Mouse (Mus musculus): Measurements from ENCODE around the gene Phlpp1. TPM values are rescaled to one million over a fixed set of nuclear protein-coding genes. Genes with fewer than 3 reads are reported as not detected.

Gene Phlpp1
- polyA plus RNA-seq, 1 experiment: 7.6 TPM

GRCm38 (mm10) chr1:106204350-106204749 lies 32.8 kb downstream of the Phlpp1 start:
- Histone ChIP-seq H3K4me1 (ENCODE audit: control insufficient read depth, insufficient read depth, low read length) (peaks cover 9% of the 10 kb centered on the region), H3K27ac (ENCODE audit: insufficient read depth, low read depth, low read length) (no peak overlapping the region), H3K4me3 (ENCODE audit: insufficient read depth, low read length) (no peak overlapping the region)
- no peak for TF ChIP-seq CTCF (IDR thresholded peaks at IDR 0.05; ENCODE audit: low read depth, low read length)
- no peak for TF ChIP-seq POLR2A (IDR thresholded peaks at IDR 0.05; ENCODE audit: borderline replicate concordance, low read depth, low read length)

DNA sequence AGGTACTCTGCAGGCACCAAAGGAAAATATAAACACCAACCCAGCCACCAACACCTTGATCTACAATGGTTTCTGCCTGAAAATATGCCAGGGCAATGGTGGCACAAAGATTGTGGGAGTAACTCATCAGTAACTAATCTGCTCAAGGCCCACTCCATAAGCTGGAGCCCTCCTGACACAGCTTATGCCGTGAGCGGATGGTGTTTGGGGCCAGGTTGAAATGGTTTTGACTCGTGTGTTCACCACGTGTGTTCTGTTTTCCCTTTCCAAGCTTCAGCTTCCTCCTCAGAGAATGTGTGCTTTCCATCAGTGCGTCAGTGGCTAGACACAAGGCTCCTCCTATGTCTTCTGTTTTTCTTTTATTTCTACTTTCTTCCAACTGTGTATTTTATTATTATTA lies 37.0 kb downstream of the Phlpp1 start:
- no peak overlapping the region for H3K4me3 ChIP-seq (ENCODE audit: insufficient read depth, low read length)

DNA sequence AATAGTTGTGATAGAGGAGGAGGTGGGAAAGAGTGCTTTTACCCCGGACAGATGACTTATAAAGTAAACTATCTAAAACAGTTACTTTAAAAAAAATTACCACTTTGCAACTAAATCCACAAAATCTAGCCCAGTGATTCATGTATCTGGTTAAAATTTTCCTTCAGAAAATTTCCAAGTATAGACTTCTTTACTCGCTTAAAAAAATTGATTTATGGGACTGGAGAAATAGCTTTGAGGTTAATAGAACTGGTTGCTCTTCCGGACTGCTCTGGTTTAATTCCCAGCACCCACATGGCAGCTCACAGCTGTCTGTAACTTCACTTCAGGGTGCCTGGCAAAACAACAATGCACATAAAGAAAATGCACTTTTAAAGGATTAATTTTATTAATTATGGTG lies 38.9 kb downstream of the Phlpp1 start:
- H3K27ac ChIP-seq (ENCODE audit: insufficient read depth, low read depth, low read length): no peak overlapping the region

More for the DNA sequence above, 37.0 kb downstream of the Phlpp1 start:
- Histone ChIP-seq H3K4me1 (ENCODE audit: control insufficient read depth, insufficient read depth, low read length) (peaks cover 15% of the 10 kb centered on the region), H3K27ac (ENCODE audit: insufficient read depth, low read depth, low read length) (no peak overlapping the region)
- TF ChIP-seq POLR2A (IDR thresholded peaks at IDR 0.05; ENCODE audit: borderline replicate concordance, low read depth, low read length) (no peak), CTCF (IDR thresholded peaks at IDR 0.05; ENCODE audit: low read depth, low read length) (no peak)

DNA sequence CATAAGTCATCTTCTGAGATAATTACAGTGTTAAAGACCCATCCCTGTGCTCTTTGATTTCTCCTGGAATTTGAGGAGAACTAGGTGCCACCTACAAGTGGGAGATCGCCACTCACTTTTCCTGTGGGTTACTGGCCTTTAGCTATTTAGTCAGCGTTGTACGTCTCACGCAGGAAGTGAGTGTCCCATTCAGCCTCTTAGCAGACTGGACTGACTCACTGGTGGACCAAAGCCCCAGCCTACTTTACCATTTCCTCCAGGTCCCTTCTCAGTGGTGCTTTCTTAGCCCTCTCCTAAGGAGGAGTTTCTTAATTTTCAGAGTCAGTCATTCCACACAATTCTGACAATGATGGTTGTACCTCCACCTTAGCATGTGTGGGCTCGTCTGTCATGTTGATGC lies 39.6 kb downstream of the Phlpp1 start:
- Histone ChIP-seq H3K4me1 (ENCODE audit: control insufficient read depth, insufficient read depth, low read length) (peaks cover 15% of the 10 kb centered on the region), H3K27ac (ENCODE audit: insufficient read depth, low read depth, low read length) (no peak overlapping the region), H3K4me3 (ENCODE audit: insufficient read depth, low read length) (no peak overlapping the region)
- TF ChIP-seq POLR2A (IDR thresholded peaks at IDR 0.05; ENCODE audit: borderline replicate concordance, low read depth, low read length): no peak
- TF ChIP-seq CTCF (IDR thresholded peaks at IDR 0.05; ENCODE audit: low read depth, low read length): no peak

More for the DNA sequence above, 38.9 kb downstream of the Phlpp1 start:
- Histone ChIP-seq H3K4me1 (ENCODE audit: control insufficient read depth, insufficient read depth, low read length) (peaks cover 15% of the 10 kb centered on the region), H3K4me3 (ENCODE audit: insufficient read depth, low read length) (no peak overlapping the region)
- TF ChIP-seq POLR2A (IDR thresholded peaks at IDR 0.05; ENCODE audit: borderline replicate concordance, low read depth, low read length) (no peak), CTCF (IDR thresholded peaks at IDR 0.05; ENCODE audit: low read depth, low read length) (no peak)

DNA sequence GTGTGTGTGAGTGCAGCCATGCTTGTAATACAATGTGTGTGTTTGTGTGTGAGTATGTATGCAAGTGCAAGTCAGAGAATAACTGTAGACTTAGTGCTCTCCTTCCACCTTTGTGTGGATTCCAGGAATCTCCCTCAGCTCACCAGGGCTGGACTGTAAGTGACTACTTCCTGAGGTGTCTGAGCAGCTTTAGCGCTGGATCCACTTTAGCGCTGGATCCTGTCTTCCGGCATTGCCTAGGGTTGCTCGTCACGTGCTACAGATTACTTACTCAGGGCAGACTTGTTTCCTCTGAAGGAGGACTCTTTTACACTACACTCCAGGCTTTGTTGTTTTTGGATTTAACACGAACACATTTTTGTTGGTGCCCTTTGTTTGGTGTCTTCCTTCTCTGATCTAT lies 48.9 kb downstream of the Phlpp1 start:
- H3K27ac ChIP-seq (ENCODE audit: insufficient read depth, low read depth, low read length): no peak overlapping the region
- no peak for TF ChIP-seq POLR2A (IDR thresholded peaks at IDR 0.05; ENCODE audit: borderline replicate concordance, low read depth, low read length)
- no peak for TF ChIP-seq CTCF (IDR thresholded peaks at IDR 0.05; ENCODE audit: low read depth, low read length)
- H3K4me1 ChIP-seq (ENCODE audit: control insufficient read depth, insufficient read depth, low read length): 0 out of 2 replicates have a peak, but pooled peaks cover 3% of the 10 kb centered on the region
- no peak overlapping the region for H3K4me3 ChIP-seq (ENCODE audit: insufficient read depth, low read length)

GRCm38 (mm10) chr1:106221371-106221770 lies 49.8 kb downstream of the Phlpp1 start:
- H3K27ac ChIP-seq (ENCODE audit: insufficient read depth, low read depth, low read length): no peak overlapping the region
- no peak overlapping the region for H3K4me3 ChIP-seq (ENCODE audit: insufficient read depth, low read length)
- no peak for TF ChIP-seq POLR2A (IDR thresholded peaks at IDR 0.05; ENCODE audit: borderline replicate concordance, low read depth, low read length)
- no peak for TF ChIP-seq CTCF (IDR thresholded peaks at IDR 0.05; ENCODE audit: low read depth, low read length)
- 0 out of 2 replicates have a peak, but pooled peaks cover 3% of the 10 kb centered on the region for H3K4me1 ChIP-seq (ENCODE audit: control insufficient read depth, insufficient read depth, low read length)

GRCm38 (mm10) chr1:106221964-106222363 lies 50.4 kb downstream of the Phlpp1 start:
- Histone ChIP-seq H3K4me1 (ENCODE audit: control insufficient read depth, insufficient read depth, low read length) (0 out of 2 replicates have a peak, but pooled peaks cover 3% of the 10 kb centered on the region), H3K4me3 (ENCODE audit: insufficient read depth, low read length) (no peak overlapping the region), H3K27ac (ENCODE audit: insufficient read depth, low read depth, low read length) (no peak overlapping the region)
- TF ChIP-seq POLR2A (IDR thresholded peaks at IDR 0.05; ENCODE audit: borderline replicate concordance, low read depth, low read length) (no peak), CTCF (IDR thresholded peaks at IDR 0.05; ENCODE audit: low read depth, low read length) (no peak)

DNA sequence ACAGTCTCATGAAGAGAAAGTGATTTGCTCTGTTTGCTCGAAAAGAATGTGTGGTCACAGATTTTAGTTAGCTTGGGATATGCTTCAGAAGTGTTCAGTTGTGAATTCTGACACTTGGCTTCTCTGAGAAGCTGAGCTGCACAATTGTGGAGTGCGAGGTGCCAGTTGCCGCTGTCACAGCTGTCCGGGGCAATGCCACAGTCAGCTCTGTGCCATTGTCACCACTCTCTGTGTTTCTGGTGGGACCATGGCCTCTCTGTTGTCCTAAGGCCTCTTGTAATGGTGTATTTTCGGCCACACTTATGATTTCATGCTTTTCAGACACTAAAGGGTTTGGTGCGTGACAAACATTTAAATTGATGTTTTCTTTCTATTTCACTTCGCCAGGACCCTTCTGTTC lies 55.1 kb downstream of the Phlpp1 start:
- TF ChIP-seq POLR2A (IDR thresholded peaks at IDR 0.05; ENCODE audit: borderline replicate concordance, low read depth, low read length) (no peak), CTCF (IDR thresholded peaks at IDR 0.05; ENCODE audit: low read depth, low read length) (no peak)

GRCm38 (mm10) chr1:106230313-106230712 lies 58.8 kb downstream of the Phlpp1 start:
- no peak overlapping the region for H3K27ac ChIP-seq (ENCODE audit: insufficient read depth, low read depth, low read length)
- no peak overlapping the region for H3K4me3 ChIP-seq (ENCODE audit: insufficient read depth, low read length)
- TF ChIP-seq POLR2A (IDR thresholded peaks at IDR 0.05; ENCODE audit: borderline replicate concordance, low read depth, low read length) (no peak), CTCF (IDR thresholded peaks at IDR 0.05; ENCODE audit: low read depth, low read length) (no peak)
- H3K4me1 ChIP-seq (ENCODE audit: control insufficient read depth, insufficient read depth, low read length): peaks cover 20% of the 10 kb centered on the region

More for the DNA sequence above, 55.1 kb downstream of the Phlpp1 start:
- H3K27ac ChIP-seq (ENCODE audit: insufficient read depth, low read depth, low read length): no peak overlapping the region
- peaks cover 12% of the 10 kb centered on the region for H3K4me1 ChIP-seq (ENCODE audit: control insufficient read depth, insufficient read depth, low read length)
- H3K4me3 ChIP-seq (ENCODE audit: insufficient read depth, low read length): no peak overlapping the region

- TF ChIP-seq POLR2A (IDR thresholded peaks at IDR 0.05; ENCODE audit: borderline replicate concordance, low read depth, low read length): no peak
- no peak for TF ChIP-seq CTCF (IDR thresholded peaks at IDR 0.05; ENCODE audit: low read depth, low read length)
- Histone ChIP-seq H3K27ac (ENCODE audit: insufficient read depth, low read depth, low read length) (peak overlapping the region; percentile 75), H3K4me1 (ENCODE audit: control insufficient read depth, insufficient read depth, low read length) (peaks cover 20% of the 10 kb centered on the region), H3K4me3 (ENCODE audit: insufficient read depth, low read length) (no peak overlapping the region)
Observed at GRCm38 (mm10) chr1:106231345-106231744, 59.8 kb downstream of the Phlpp1 start.

Data from bone marrow macrophage, adult 2 months (primary cell).